Mouse (Mus musculus) heart, adult 2 months (tissue): ENCODE results near the gene Trpv4.

Source experiments
- CTCF ChIP-seq: fragments of 200-600 bp; IDR thresholded peaks from 2 replicates; pipeline ENCODE4 v1.8.1; 2022; ENCODE audit warnings: antibody characterized with exemption, mild to moderate bottlenecking, moderate library complexity
- EP300 ChIP-seq: fragments of 200-500 bp; IDR thresholded peaks from 2 replicates; pipeline ENCODE4 v1.6.1; 2011; ENCODE audit warnings: low read depth, low read length, control low read depth; ENCODE audit not compliant: insufficient read depth
- POLR2A ChIP-seq: fragments of 200-500 bp; IDR thresholded peaks from 2 replicates; pipeline ENCODE4 v1.6.1; 2011; ENCODE audit warnings: mild to moderate bottlenecking, low read depth, low read length, control low read depth; ENCODE audit not compliant: insufficient read depth

DNA sequence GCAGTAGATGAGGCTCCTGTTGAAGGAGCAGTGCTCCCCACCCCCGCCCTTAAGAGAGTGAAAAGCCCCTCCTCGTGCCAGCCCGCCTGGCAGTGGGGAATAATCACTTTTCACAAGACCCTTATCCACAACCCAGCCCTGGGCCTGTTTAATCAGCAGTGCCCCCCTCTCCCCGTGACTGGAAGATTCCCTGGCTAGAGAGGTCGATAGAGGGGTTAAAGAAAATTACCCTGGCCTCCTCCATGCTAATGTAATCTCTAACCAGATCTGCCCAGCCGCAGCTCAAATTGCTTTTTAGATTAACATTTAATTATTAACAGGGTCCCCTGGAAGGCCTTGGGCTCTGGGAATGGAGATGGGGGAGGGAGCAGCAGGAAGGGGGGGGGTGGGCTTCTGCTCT is 69.2 kb downstream of the Trpv4 start:
- TF ChIP-seq CTCF (no peak), POLR2A (no peak), EP300 (no peak)
